Mouse (Mus musculus) layer of hippocampus, adult 2 months (tissue): ENCODE measurements around the gene Rpl9-ps6. TPM values are rescaled to one million over a fixed set of nuclear protein-coding genes. Genes with fewer than 3 reads are reported as not detected.

ENCODE experiments used
- DNase-seq, 2 experiments: peaks; one replicate each; pipeline ENCODE4 v3.0.0; 2022; ENCODE audit warnings: low spot score in 2 of 2
- H3K27ac ChIP-seq: fragments of 200-600 bp; 2 replicates; pipeline ENCODE4 v1.8.1; 2022
- H3K4me3 ChIP-seq: fragments of 200-600 bp; 2 replicates; pipeline ENCODE4 v1.8.1; 2022; ENCODE audit warnings: mild to moderate bottlenecking
- CTCF ChIP-seq: fragments of 200-600 bp; conservative IDR thresholded peaks from 2 replicates; pipeline ENCODE4 v1.8.1; 2022; ENCODE audit warnings: antibody characterized with exemption, mild to moderate bottlenecking, moderate library complexity
- long read RNA-seq, 2 experiments: library from polyadenylated mRNA; stranded (forward); transcript quantifications; one replicate each; pipeline ENCODE4 v2.0.0; 2021; ENCODE audit warnings: borderline mapping rate in 2 of 2
- total RNA-seq, 2 experiments: library from RNA; stranded (reverse); gene quantifications; 2 replicates each; pipeline ENCODE4 v1.2.3; 2021

Rpl9-ps6 gene
- total RNA-seq: 10 to 100 TPM; 30.6 to 35.4 TPM
- long read RNA-seq, experiment 1, transcript Rpl9-ps6-201 (1 exons, 714 nt): major isoform, 15 of 15 reads
- long read RNA-seq, experiment 1, partial matches to known transcripts: 0 of 15 reads
- long read RNA-seq, experiment 1, other reads (novel, unspliced or antisense): 0 of 15 reads
- long read RNA-seq, experiment 2, transcript Rpl9-ps6-201 (1 exons, 714 nt): major isoform, 18 of 18 reads
- long read RNA-seq, experiment 2, partial matches to known transcripts: 0 of 18 reads
- long read RNA-seq, experiment 2, other reads (novel, unspliced or antisense): 0 of 18 reads

- TF ChIP-seq CTCF: no peak
- no peak for DNase-seq
- Histone ChIP-seq H3K27ac (no peak within 1 kb of the TSS), H3K4me3 (no peak within 1 kb of the TSS)
These were observed at the start of gene Rpl9-ps6 for GRCm38 (mm10) chr19:32466478-32466877. Rpl9-ps6 (minus strand) TSS chr19:32466578.

- no peak overlapping the region for H3K27ac ChIP-seq
- DNase-seq: no peak
- no peak overlapping the region for H3K4me3 ChIP-seq
- TF ChIP-seq CTCF: peak; percentile 60
These were observed 46.1 kb upstream of the Rpl9-ps6 start for GRCm38 (mm10) chr19:32512518-32512917.

- DNase-seq: no peak
- TF ChIP-seq CTCF: no peak
- Histone ChIP-seq H3K4me3 (no peak overlapping the region), H3K27ac (no peak overlapping the region)
These were observed 44.6 kb upstream of the Rpl9-ps6 start for GRCm38 (mm10) chr19:32510962-32511361.

- Histone ChIP-seq H3K27ac (no peak overlapping the region), H3K4me3 (no peak overlapping the region)
- DNase-seq: no peak
- TF ChIP-seq CTCF: no peak
These were observed 43.9 kb upstream of the Rpl9-ps6 start for GRCm38 (mm10) chr19:32510267-32510666.

GRCm38 (mm10) chr19:32507526-32507925 is 41.1 kb upstream of the Rpl9-ps6 start:
- DNase-seq: no peak
- Histone ChIP-seq H3K4me3 (no peak overlapping the region), H3K27ac (no peak overlapping the region)
- TF ChIP-seq CTCF: no peak

- no peak for TF ChIP-seq CTCF
- H3K27ac ChIP-seq: no peak overlapping the region
- DNase-seq: no peak
- no peak overlapping the region for H3K4me3 ChIP-seq
These were observed 40.7 kb upstream of the Rpl9-ps6 start for GRCm38 (mm10) chr19:32507100-32507499.

- DNase-seq: no peak
- no peak for TF ChIP-seq CTCF
- H3K27ac ChIP-seq: no peak overlapping the region
- H3K4me3 ChIP-seq: no peak overlapping the region
These were observed 40.1 kb upstream of the Rpl9-ps6 start for GRCm38 (mm10) chr19:32506514-32506913.

- no peak for TF ChIP-seq CTCF
- no peak for DNase-seq
- Histone ChIP-seq H3K4me3 (no peak overlapping the region), H3K27ac (no peak overlapping the region)
These were observed 39.7 kb upstream of the Rpl9-ps6 start for GRCm38 (mm10) chr19:32506081-32506480.

GRCm38 (mm10) chr19:32501414-32501813 is 35.0 kb upstream of the Rpl9-ps6 start:
- Histone ChIP-seq H3K4me3 (no peak overlapping the region), H3K27ac (no peak overlapping the region)
- no peak for DNase-seq
- TF ChIP-seq CTCF: peak; percentile 93

- no peak for TF ChIP-seq CTCF
- no peak overlapping the region for H3K27ac ChIP-seq
- no peak overlapping the region for H3K4me3 ChIP-seq
- DNase-seq: no peak
These were observed 31.6 kb upstream of the Rpl9-ps6 start for GRCm38 (mm10) chr19:32498002-32498401.

- TF ChIP-seq CTCF: no peak
- Histone ChIP-seq H3K4me3 (no peak overlapping the region), H3K27ac (no peak overlapping the region)
- no peak for DNase-seq
These were observed 31.0 kb upstream of the Rpl9-ps6 start for GRCm38 (mm10) chr19:32497411-32497810.

- DNase-seq: no peak
- no peak for TF ChIP-seq CTCF
These were observed 28.7 kb upstream of the Rpl9-ps6 start for GRCm38 (mm10) chr19:32495034-32495433.

GRCm38 (mm10) chr19:32494611-32495010 is 28.2 kb upstream of the Rpl9-ps6 start:
- H3K27ac ChIP-seq: 0 out of 2 replicates have a peak overlapping the region, but pooled peaks have one; percentile 67
- DNase-seq: no peak
- no peak for TF ChIP-seq CTCF
- no peak overlapping the region for H3K4me3 ChIP-seq

More at GRCm38 (mm10) chr19:32495034-32495433, 28.7 kb upstream of the Rpl9-ps6 start:
- Histone ChIP-seq H3K27ac (0 out of 2 replicates have a peak overlapping the region, but pooled peaks have one; percentile 67), H3K4me3 (no peak overlapping the region)

GRCm38 (mm10) chr19:32493471-32493870 is 27.1 kb upstream of the Rpl9-ps6 start:
- peak; percentile 46 to 47 for DNase-seq
- TF ChIP-seq CTCF: peak; percentile 65
- Histone ChIP-seq H3K27ac (peak overlapping the region; percentile 67), H3K4me3 (peak overlapping the region; percentile 22)
